Mouse (Mus musculus) T-helper 2 cell (primary cell): ENCODE measurements around the gene Ngly1.
"Not testable (repeated sequence)": the region's sequence is repeated elsewhere in the genome, so short reads cannot be mapped to it uniquely, and the experiment has no call there.

ENCODE experiments used
- in situ Hi-C: fragments of 300-600 bp; cut with MboI, MseI; formaldehyde crosslinking; loops from one replicate; pipeline ENCODE4 v1.15.1; 2025; ENCODE audit warnings: high pct_unique_total_duplicates

The Ngly1 gene

GRCm38 (mm10) chr14:16256209-16256608 lies 7.1 kb downstream of the Ngly1 start:
- in situ Hi-C loops: no loop called here

GRCm38 (mm10) chr14:16260541-16260940 lies 11.5 kb downstream of the Ngly1 start:
- in situ Hi-C loops: no loop called here

GRCm38 (mm10) chr14:16261869-16262268 lies 12.8 kb downstream of the Ngly1 start:
- in situ Hi-C loops: no loop called here

- in situ Hi-C loops: no loop called here
Measured at GRCm38 (mm10) chr14:16267028-16267427, 17.9 kb downstream of the Ngly1 start.

GRCm38 (mm10) chr14:16269776-16270175 lies 20.7 kb downstream of the Ngly1 start:
- in situ Hi-C loops: no loop called here

- in situ Hi-C loops: no loop called here
Measured at GRCm38 (mm10) chr14:16273677-16274076, 24.6 kb downstream of the Ngly1 start.

- in situ Hi-C loops: no loop called here
Measured at GRCm38 (mm10) chr14:16279196-16279595, 30.1 kb downstream of the Ngly1 start.

- in situ Hi-C loops: no loop called here
Measured at GRCm38 (mm10) chr14:16283966-16284365, 34.9 kb downstream of the Ngly1 start.

GRCm38 (mm10) chr14:16292371-16292770 lies 43.3 kb downstream of the Ngly1 start:
- in situ Hi-C loops: loop anchor here (5.0 kb wide), 1 partner anchor 65 kb away; no protein-coding TSS in a partner anchor

GRCm38 (mm10) chr14:16293015-16293414 lies 43.9 kb downstream of the Ngly1 start:
- in situ Hi-C loops: loop anchor here (5.0 kb wide), 1 partner anchor 64 kb away; no protein-coding TSS in a partner anchor

GRCm38 (mm10) chr14:16293921-16294320 lies 44.8 kb downstream of the Ngly1 start:
- in situ Hi-C loops: loop anchor here (5.0 kb wide), 1 partner anchor 63 kb away; no protein-coding TSS in a partner anchor

- in situ Hi-C loops: no loop called here
Measured at GRCm38 (mm10) chr14:16296816-16297468, 47.9 kb downstream of the Ngly1 start.

GRCm38 (mm10) chr14:16301735-16302134 lies 52.7 kb downstream of the Ngly1 start:
- in situ Hi-C loops: no loop called here

- in situ Hi-C loops: no loop called here
Measured at GRCm38 (mm10) chr14:16302688-16303087, 53.6 kb downstream of the Ngly1 start.

GRCm38 (mm10) chr14:16310791-16311190 lies 61.7 kb downstream of the Ngly1 start:
- in situ Hi-C loops: no loop called here

- in situ Hi-C loops: no loop called here
Measured at GRCm38 (mm10) chr14:16312599-16312998, 63.5 kb downstream of the Ngly1 start.

GRCm38 (mm10) chr14:16313073-16313472 lies 64.0 kb downstream of the Ngly1 start:
- in situ Hi-C loops: not testable (repeated sequence)

- in situ Hi-C loops: no loop called here
Measured at GRCm38 (mm10) chr14:16313936-16314521, 64.9 kb downstream of the Ngly1 start.

- in situ Hi-C loops: no loop called here
Measured at GRCm38 (mm10) chr14:16314842-16315241, 65.8 kb downstream of the Ngly1 start.

GRCm38 (mm10) chr14:16316715-16317114 lies 67.6 kb downstream of the Ngly1 start:
- in situ Hi-C loops: no loop called here

- in situ Hi-C loops: no loop called here
Measured at GRCm38 (mm10) chr14:16319818-16320217, 70.7 kb downstream of the Ngly1 start.

GRCm38 (mm10) chr14:16324394-16324793 lies 75.3 kb downstream of the Ngly1 start:
- in situ Hi-C loops: no loop called here

- in situ Hi-C loops: no loop called here
Measured at GRCm38 (mm10) chr14:16325208-16325607, 76.1 kb downstream of the Ngly1 start.
